Mouse (Mus musculus): Measurements from ENCODE around the gene Jdp2. TPM values are rescaled to one million over a fixed set of nuclear protein-coding genes. Genes with fewer than 3 reads are reported as not detected.
A peak's percentile ranks its signal among the peaks of the same experiment; 100 is the strongest.

The Jdp2 gene
- polyA plus RNA-seq, 1 experiment from 2014 or later = 0.12 TPM

GRCm38 (mm10) chr12:85598053-85598452 is 774 bp upstream of the Jdp2 start:
- Histone ChIP-seq H3K27me3 (ENCODE audit: control insufficient read depth, insufficient read depth, low read depth, low read length) (peaks cover 43% of the 10 kb centered on the region), H3K4me1 (ENCODE audit: control insufficient read depth, low read depth, low read length) (peaks cover 2% of the 10 kb centered on the region; the same call in 1 of the 2 replicates), H3K9ac (ENCODE audit: low read depth, low read length) (no peak overlapping the region), H3K4me3 (ENCODE audit: low read depth, low read length) (no peak overlapping the region), H3K36me3 (ENCODE audit: control insufficient read depth, insufficient read depth) (no peaks in the 10 kb centered on the region), H3K9me3 (replicated peaks; ENCODE audit: control insufficient read depth, low read length) (no peaks in the 10 kb centered on the region), H3K27ac (ENCODE audit: low read length) (no peak overlapping the region), H3K4me2 (ENCODE audit: low read depth, low read length) (peak overlapping the region; percentile 69; the same call in 1 of the 2 replicates)
- no peak for ATAC-seq (ENCODE audit: low read depth)
- 38% methylated on average over 11 of the region's 11 CpGs for WGBS (ENCODE audit: insufficient replicate concordance)

- Histone ChIP-seq H3K27me3 (ENCODE audit: control insufficient read depth, insufficient read depth, low read depth, low read length) (peaks cover 43% of the 10 kb centered on the region), H3K9me3 (replicated peaks; ENCODE audit: control insufficient read depth, low read length) (no peaks in the 10 kb centered on the region)
These were observed 788 bp downstream of the Jdp2 start for GRCm38 (mm10) chr12:85599478-85600152.

GRCm38 (mm10) chr12:85600637-85601036 is 1.8 kb downstream of the Jdp2 start:
- WGBS (ENCODE audit: insufficient replicate concordance) = 34% methylated on average over 7 of the region's 7 CpGs
- ATAC-seq (ENCODE audit: low read depth) = no peak
- Histone ChIP-seq H3K9me3 (replicated peaks; ENCODE audit: control insufficient read depth, low read length) (no peaks in the 10 kb centered on the region), H3K36me3 (ENCODE audit: control insufficient read depth, insufficient read depth) (no peaks in the 10 kb centered on the region), H3K27me3 (ENCODE audit: control insufficient read depth, insufficient read depth, low read depth, low read length) (peaks cover 43% of the 10 kb centered on the region), H3K4me1 (ENCODE audit: control insufficient read depth, low read depth, low read length) (peaks cover 2% of the 10 kb centered on the region; the same call in 1 of the 2 replicates), H3K4me2 (ENCODE audit: low read depth, low read length) (peak overlapping the region; percentile 69), H3K27ac (ENCODE audit: low read length) (no peak overlapping the region), H3K9ac (ENCODE audit: low read depth, low read length) (no peak overlapping the region), H3K4me3 (ENCODE audit: low read depth, low read length) (peak overlapping the region; percentile 65; the same call in 1 of the 2 replicates)

More at GRCm38 (mm10) chr12:85599478-85600152, 788 bp downstream of the Jdp2 start:
- Histone ChIP-seq H3K36me3 (ENCODE audit: control insufficient read depth, insufficient read depth) (no peaks in the 10 kb centered on the region), H3K4me2 (ENCODE audit: low read depth, low read length) (peak overlapping the region; percentile 69), H3K27ac (ENCODE audit: low read length) (peak overlapping the region; percentile 65), H3K4me1 (ENCODE audit: control insufficient read depth, low read depth, low read length) (peaks cover 2% of the 10 kb centered on the region; the same call in 1 of the 2 replicates), H3K9ac (ENCODE audit: low read depth, low read length) (peak overlapping the region; percentile 64), H3K4me3 (ENCODE audit: low read depth, low read length) (peak overlapping the region; percentile 65)
- WGBS (ENCODE audit: insufficient replicate concordance) = under 1% methylated on average over 45 of the region's 49 CpGs
- ATAC-seq (ENCODE audit: low read depth) = peak; percentile 17

- WGBS (ENCODE audit: insufficient replicate concordance) = 65% methylated on average over 6 of the region's 6 CpGs
- no peak overlapping the region for H3K27ac ChIP-seq (ENCODE audit: low read length)
- ATAC-seq (ENCODE audit: low read depth) = no peak
- no peak overlapping the region for H3K9ac ChIP-seq (ENCODE audit: low read depth, low read length)
- no peaks in the 10 kb centered on the region for H3K9me3 ChIP-seq (replicated peaks; ENCODE audit: control insufficient read depth, low read length)
- no peaks in the 10 kb centered on the region for H3K36me3 ChIP-seq (ENCODE audit: control insufficient read depth, insufficient read depth)
- no peak overlapping the region for H3K4me3 ChIP-seq (ENCODE audit: low read depth, low read length)
- H3K4me2 ChIP-seq (ENCODE audit: low read depth, low read length) = no peak overlapping the region
- H3K4me1 ChIP-seq (ENCODE audit: control insufficient read depth, low read depth, low read length) = peaks cover 2% of the 10 kb centered on the region; the same call in 1 of the 2 replicates
- peaks cover 43% of the 10 kb centered on the region for H3K27me3 ChIP-seq (ENCODE audit: control insufficient read depth, insufficient read depth, low read depth, low read length)
These were observed 2.7 kb downstream of the Jdp2 start for GRCm38 (mm10) chr12:85601531-85601930.

- H3K9ac ChIP-seq (ENCODE audit: low read depth, low read length) = no peak overlapping the region
- no peak overlapping the region for H3K27ac ChIP-seq (ENCODE audit: low read length)
- H3K36me3 ChIP-seq (ENCODE audit: control insufficient read depth, insufficient read depth) = no peaks in the 10 kb centered on the region
- H3K4me3 ChIP-seq (ENCODE audit: low read depth, low read length) = no peak overlapping the region
- H3K4me2 ChIP-seq (ENCODE audit: low read depth, low read length) = no peak overlapping the region
- H3K9me3 ChIP-seq (replicated peaks; ENCODE audit: control insufficient read depth, low read length) = no peaks in the 10 kb centered on the region
- H3K27me3 ChIP-seq (ENCODE audit: control insufficient read depth, insufficient read depth, low read depth, low read length) = peaks cover 41% of the 10 kb centered on the region
- WGBS (ENCODE audit: insufficient replicate concordance) = 28% methylated on average over 2 of the region's 2 CpGs
- peaks cover 2% of the 10 kb centered on the region; the same call in 1 of the 2 replicates for H3K4me1 ChIP-seq (ENCODE audit: control insufficient read depth, low read depth, low read length)
- ATAC-seq (ENCODE audit: low read depth) = no peak
These were observed 3.3 kb downstream of the Jdp2 start for GRCm38 (mm10) chr12:85602153-85602552.

GRCm38 (mm10) chr12:85602811-85603210 is 4.0 kb downstream of the Jdp2 start:
- Histone ChIP-seq H3K4me1 (ENCODE audit: control insufficient read depth, low read depth, low read length) (peaks cover 2% of the 10 kb centered on the region; the same call in 1 of the 2 replicates), H3K4me2 (ENCODE audit: low read depth, low read length) (no peak overlapping the region), H3K9ac (ENCODE audit: low read depth, low read length) (no peak overlapping the region), H3K36me3 (ENCODE audit: control insufficient read depth, insufficient read depth) (no peaks in the 10 kb centered on the region), H3K9me3 (replicated peaks; ENCODE audit: control insufficient read depth, low read length) (no peaks in the 10 kb centered on the region), H3K27ac (ENCODE audit: low read length) (no peak overlapping the region), H3K4me3 (ENCODE audit: low read depth, low read length) (no peak overlapping the region), H3K27me3 (ENCODE audit: control insufficient read depth, insufficient read depth, low read depth, low read length) (peaks cover 38% of the 10 kb centered on the region)
- WGBS (ENCODE audit: insufficient replicate concordance) = 15% methylated on average over 12 of the region's 12 CpGs
- ATAC-seq (ENCODE audit: low read depth) = no peak

- Histone ChIP-seq H3K4me3 (ENCODE audit: low read depth, low read length) (no peak overlapping the region), H3K9me3 (replicated peaks; ENCODE audit: control insufficient read depth, low read length) (no peaks in the 10 kb centered on the region), H3K27me3 (ENCODE audit: control insufficient read depth, insufficient read depth, low read depth, low read length) (peaks cover 28% of the 10 kb centered on the region), H3K27ac (ENCODE audit: low read length) (no peak overlapping the region), H3K4me1 (ENCODE audit: control insufficient read depth, low read depth, low read length) (peaks cover 2% of the 10 kb centered on the region; the same call in 1 of the 2 replicates), H3K36me3 (ENCODE audit: control insufficient read depth, insufficient read depth) (no peaks in the 10 kb centered on the region), H3K9ac (ENCODE audit: low read depth, low read length) (no peak overlapping the region), H3K4me2 (ENCODE audit: low read depth, low read length) (no peak overlapping the region)
- WGBS (ENCODE audit: insufficient replicate concordance) = 49% methylated on average over 9 of the region's 9 CpGs
- no peak for ATAC-seq (ENCODE audit: low read depth)
These were observed 4.9 kb downstream of the Jdp2 start for GRCm38 (mm10) chr12:85603767-85604166.

GRCm38 (mm10) chr12:85604301-85604998 is 5.6 kb downstream of the Jdp2 start:
- Histone ChIP-seq H3K4me3 (ENCODE audit: low read depth, low read length) (no peak overlapping the region), H3K4me2 (ENCODE audit: low read depth, low read length) (no peak overlapping the region), H3K4me1 (ENCODE audit: control insufficient read depth, low read depth, low read length) (peaks cover 2% of the 10 kb centered on the region; the same call in 1 of the 2 replicates), H3K9ac (ENCODE audit: low read depth, low read length) (no peak overlapping the region), H3K36me3 (ENCODE audit: control insufficient read depth, insufficient read depth) (no peaks in the 10 kb centered on the region), H3K9me3 (replicated peaks; ENCODE audit: control insufficient read depth, low read length) (no peaks in the 10 kb centered on the region), H3K27ac (ENCODE audit: low read length) (no peak overlapping the region), H3K27me3 (ENCODE audit: control insufficient read depth, insufficient read depth, low read depth, low read length) (peaks cover 21% of the 10 kb centered on the region)
- no peak for ATAC-seq (ENCODE audit: low read depth)
- WGBS (ENCODE audit: insufficient replicate concordance) = 30% methylated on average over 9 of the region's 9 CpGs
